Mouse (Mus musculus) ES-E14 (cell line): ENCODE data around the gene Casp3. TPM values are rescaled to one million over a fixed set of nuclear protein-coding genes. Genes with fewer than 3 reads are reported as not detected.

ENCODE experiments used
- DNase-seq: peaks from one replicate; pipeline ENCODE4 v3.0.0-alpha.2; 2013; ENCODE audit warnings: low read depth, low spot score
- H3K27ac ChIP-seq: 2 replicates; pipeline ENCODE4 v1.5.1; 2012; ENCODE audit warnings: low read depth, mild to moderate bottlenecking, low read length, moderate library complexity, mixed read lengths; ENCODE audit not compliant: poor library complexity, insufficient read depth, severe bottlenecking
- H3K36me3 ChIP-seq: 2 replicates; pipeline ENCODE4 v1.6.1; 2012; ENCODE audit warnings: mild to moderate bottlenecking, low read length, moderate library complexity, mixed read lengths; ENCODE audit not compliant: control insufficient read depth, poor library complexity, insufficient read depth, severe bottlenecking
- H3K4me1 ChIP-seq, 2 experiments: fragments of 150-350 bp in 1 of 2; sonication (generic) in 1 of 2; 2 replicates each; pipeline ENCODE4 v1.6.1; 2012; ENCODE audit warnings: low read length in 2 of 2, mild to moderate bottlenecking in 1 of 2, mixed read lengths in 1 of 2; ENCODE audit not compliant: control insufficient read depth in 2 of 2, insufficient read depth in 2 of 2, poor library complexity in 1 of 2
- H3K4me3 ChIP-seq, 2 experiments: fragments of 150-350 bp in 1 of 2; sonication (generic) in 1 of 2; 2 replicates each; pipeline ENCODE4 v1.5.1; 2012; ENCODE audit warnings: low read length in 2 of 2, low read depth in 1 of 2, mild to moderate bottlenecking in 1 of 2, mixed read lengths in 1 of 2; ENCODE audit not compliant: insufficient read depth in 1 of 2, poor library complexity in 1 of 2, severe bottlenecking in 1 of 2
- H3K9ac ChIP-seq: 2 replicates; pipeline ENCODE4 v1.6.1; 2012; ENCODE audit warnings: low read depth, mild to moderate bottlenecking, low read length, mixed read lengths; ENCODE audit not compliant: poor library complexity, insufficient read depth, severe bottlenecking
- H3K9me3 ChIP-seq: fragments of 150-350 bp; sonication (generic); 2 replicates; pipeline ENCODE4 v1.6.1; 2012; ENCODE audit warnings: low read depth, mild to moderate bottlenecking, low read length; ENCODE audit not compliant: control insufficient read depth, insufficient read depth
- CHD2 ChIP-seq: IDR thresholded peaks from 2 replicates; pipeline ENCODE4 v1.6.1; 2014; ENCODE audit warnings: mild to moderate bottlenecking, low read depth, low read length, inconsistent platforms
- HCFC1 ChIP-seq: IDR thresholded peaks from 2 replicates; pipeline ENCODE4 v1.6.1; 2012; ENCODE audit warnings: low read length, inconsistent platforms, borderline replicate concordance; ENCODE audit not compliant: insufficient read depth
- MAFK ChIP-seq: IDR thresholded peaks from 2 replicates; pipeline ENCODE4 v1.6.1; 2014; ENCODE audit warnings: mild to moderate bottlenecking, low read depth, low read length, inconsistent platforms; ENCODE audit not compliant: insufficient read depth
- ZC3H11A ChIP-seq: IDR thresholded peaks from 2 replicates; pipeline ENCODE4 v1.6.1; 2012; ENCODE audit warnings: low read depth, mild to moderate bottlenecking, inconsistent platforms, low read length, borderline replicate concordance
- ZNF384 ChIP-seq: IDR thresholded peaks from 2 replicates; pipeline ENCODE4 v1.6.1; 2012; ENCODE audit warnings: low read depth, low read length, inconsistent platforms
- in situ Hi-C, 2 experiments: fragments of 600-800 bp; cut with MboI; formaldehyde crosslinking; loops; one replicate each; pipeline ENCODE4 v1.15.1; 2025; ENCODE audit warnings: low sequenced_read_pairs in 2 of 2, inconsistent platforms in 1 of 2; ENCODE audit not compliant: unreplicated experiment in 2 of 2
- total RNA-seq: library from RNA; depleted of rRNA; stranded (reverse); fragments of 300-350 nt; gene quantifications from 2 replicates; pipeline ENCODE4 v1.2.3, GENCODE M21; 2012

The Casp3 gene
- total RNA-seq, 1 experiment, result 30.7 TPM

- TF ChIP-seq ZC3H11A (no peak), ZNF384 (no peak), HCFC1 (no peak), CHD2 (no peak)
- H3K4me1 ChIP-seq, result peaks cover 0 to 3% of the 10 kb centered on the region in 2 experiments; a peak in 2 of 4 replicates
- no peak overlapping the region for H3K9ac ChIP-seq
- DNase-seq, result no peak
- H3K9me3 ChIP-seq, result no peaks in the 10 kb centered on the region
- H3K4me3 ChIP-seq, result no peak overlapping the region
- in situ Hi-C loops, result no loop called here
- H3K27ac ChIP-seq, result no peak overlapping the region
- peaks cover 3% of the 10 kb centered on the region for H3K36me3 ChIP-seq
Measured at GRCm38 (mm10) chr8:46585576-46585975, 31.5 kb upstream of the Casp3 start.

GRCm38 (mm10) chr8:46587911-46588310, 29.2 kb upstream of the Casp3 start:
- H3K9ac ChIP-seq, result no peak overlapping the region
- H3K36me3 ChIP-seq, result peaks cover 3% of the 10 kb centered on the region; the same call in 1 of the 2 replicates
- no peak for TF ChIP-seq MAFK
- no peak for TF ChIP-seq ZNF384
- no peak for TF ChIP-seq CHD2
- no peak for TF ChIP-seq HCFC1
- no peak for TF ChIP-seq ZC3H11A
- H3K27ac ChIP-seq, result no peak overlapping the region
- no peaks in the 10 kb centered on the region for H3K9me3 ChIP-seq
- no peak for DNase-seq
- H3K4me1 ChIP-seq, result peaks cover 0 to 3% of the 10 kb centered on the region in 2 experiments; a peak in 2 of 4 replicates
- H3K4me3 ChIP-seq, result no peak overlapping the region
- in situ Hi-C loops, result no loop called here

DNA sequence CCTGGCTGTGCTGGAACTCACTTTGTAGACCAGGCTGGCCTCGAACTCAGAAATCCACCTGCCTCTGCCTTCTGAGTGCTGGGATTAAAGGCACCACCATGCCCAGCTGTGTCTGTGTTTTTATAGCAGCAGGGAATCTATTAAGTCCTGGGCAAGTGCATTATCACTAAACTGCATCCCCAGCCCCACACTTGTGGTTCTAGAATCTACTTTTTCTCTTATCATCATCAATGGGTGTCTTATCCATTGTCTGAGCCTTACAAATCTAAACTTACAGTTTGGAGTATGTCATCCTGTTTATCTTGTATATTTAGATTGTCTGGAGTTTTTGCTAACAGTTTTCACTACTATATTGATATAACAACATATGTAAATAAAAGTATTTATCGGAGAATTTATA, 28.4 kb upstream of the Casp3 start:
- H3K9me3 ChIP-seq, result no peaks in the 10 kb centered on the region
- H3K36me3 ChIP-seq, result peaks cover 8% of the 10 kb centered on the region; the same call in 1 of the 2 replicates
- DNase-seq, result no peak
- in situ Hi-C loops, result no loop called here
- no peak overlapping the region for H3K4me3 ChIP-seq
- TF ChIP-seq ZC3H11A, result no peak
- H3K27ac ChIP-seq, result no peak overlapping the region
- peaks cover 0 to 3% of the 10 kb centered on the region in 2 experiments; a peak in 2 of 4 replicates for H3K4me1 ChIP-seq
- H3K9ac ChIP-seq, result no peak overlapping the region

DNA sequence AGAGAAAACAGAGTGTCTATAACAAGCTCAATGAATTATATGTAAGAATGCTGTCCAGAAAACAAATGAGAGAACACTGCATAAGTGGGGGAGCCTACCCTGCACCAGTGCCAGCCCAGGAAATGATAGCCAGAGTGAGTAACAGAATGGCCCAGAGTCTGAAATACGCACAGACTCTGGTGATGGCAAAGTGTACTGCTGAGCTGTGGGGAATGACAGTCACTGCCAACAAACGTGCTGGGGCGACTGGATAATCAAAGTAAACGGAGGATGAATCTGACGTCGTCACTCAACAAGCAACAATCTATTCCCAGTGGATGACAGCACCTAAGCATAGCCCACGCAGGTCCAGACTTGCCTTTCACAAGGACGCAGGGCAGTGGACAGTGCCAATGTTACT, 24.0 kb upstream of the Casp3 start:
- DNase-seq, result no peak
- peaks cover 7% of the 10 kb centered on the region; the same call in 1 of the 2 replicates for H3K36me3 ChIP-seq
- H3K27ac ChIP-seq, result no peak overlapping the region
- no peak overlapping the region for H3K9ac ChIP-seq
- no peak overlapping the region for H3K4me3 ChIP-seq
- no peaks in the 10 kb centered on the region for H3K4me1 ChIP-seq
- no peak for TF ChIP-seq ZC3H11A
- no peak for TF ChIP-seq MAFK
- TF ChIP-seq ZNF384, result no peak
- no peak for TF ChIP-seq CHD2
- no peak for TF ChIP-seq HCFC1
- in situ Hi-C loops, result no loop called here
- H3K9me3 ChIP-seq, result no peaks in the 10 kb centered on the region

DNA sequence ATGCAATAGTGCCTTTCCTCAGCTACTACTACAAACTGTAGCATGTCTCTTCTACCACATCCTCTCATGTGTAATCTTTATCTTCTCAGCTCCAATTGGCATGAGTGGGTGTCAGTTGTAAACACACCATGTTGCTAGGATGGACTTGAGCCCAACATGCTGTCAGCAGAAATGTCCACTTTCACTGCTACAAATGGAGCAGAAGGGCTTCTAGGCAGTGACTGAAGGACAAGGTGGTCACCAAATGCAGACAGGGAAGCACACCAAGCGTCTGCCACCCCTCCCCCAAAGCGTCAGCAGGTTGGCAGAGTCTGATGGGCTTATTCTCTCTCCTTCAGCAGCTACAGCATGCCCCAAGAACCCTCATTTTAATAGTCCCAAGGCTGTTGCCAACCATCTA, 23.3 kb upstream of the Casp3 start:
- no peak overlapping the region for H3K9ac ChIP-seq
- DNase-seq, result no peak
- in situ Hi-C loops, result no loop called here
- no peak overlapping the region for H3K4me3 ChIP-seq
- TF ChIP-seq CHD2, result no peak
- TF ChIP-seq ZNF384, result no peak
- TF ChIP-seq MAFK, result no peak
- no peak for TF ChIP-seq HCFC1
- TF ChIP-seq ZC3H11A, result no peak
- no peak overlapping the region for H3K27ac ChIP-seq
- no peaks in the 10 kb centered on the region for H3K4me1 ChIP-seq
- H3K36me3 ChIP-seq, result peaks cover 7% of the 10 kb centered on the region; the same call in 1 of the 2 replicates
- H3K9me3 ChIP-seq, result no peaks in the 10 kb centered on the region
